Mouse (Mus musculus) kidney, postnatal 0 days (tissue): ENCODE measurements at regions not wholly inside any gene's neighbourhood (a gene's known extent, or its start where the extent isn't known, plus 50 kb on each side); places are given as distances from the start of the nearest gene placed in this dataset.

Experiments used
- ATAC-seq: fragments of 200-750 bp; cut with Nextera tagmentation; replicated peaks from 2 replicates; pipeline ENCODE4 v1.8.0; 2017; ENCODE audit warnings: low read depth, moderate number of reproducible peaks, moderate TSS enrichment, moderate library complexity; ENCODE audit not compliant: low FRiP score
- DNase-seq: peaks from one replicate; pipeline ENCODE4 v3.0.0-alpha.2; 2016; ENCODE audit warnings: low spot score
- H3K27ac ChIP-seq: fragments of 300-500 bp; sonication (generic); 2 replicates; pipeline ENCODE4 v1.5.1; 2014; ENCODE audit warnings: mild to moderate bottlenecking
- H3K27me3 ChIP-seq: fragments of 300-500 bp; sonication (generic); 2 replicates; pipeline ENCODE4 v1.6.1; 2014; ENCODE audit warnings: low read length, mixed read lengths; ENCODE audit not compliant: insufficient read depth
- H3K36me3 ChIP-seq: fragments of 300-500 bp; sonication (generic); 2 replicates; pipeline ENCODE4 v1.6.1; 2014; ENCODE audit warnings: low read length, mixed read lengths; ENCODE audit not compliant: insufficient read depth
- H3K4me1 ChIP-seq: fragments of 300-500 bp; sonication (generic); replicated peaks from 2 replicates; pipeline ENCODE4 v1.6.1; 2014; ENCODE audit warnings: antibody characterized with exemption, low read length, mixed read lengths; ENCODE audit not compliant: insufficient read depth
- H3K4me2 ChIP-seq: fragments of 300-500 bp; sonication (generic); 2 replicates; pipeline ENCODE4 v1.6.1; 2014; ENCODE audit warnings: mild to moderate bottlenecking, low read length, moderate library complexity, mixed read lengths
- H3K4me3 ChIP-seq: fragments of 300-500 bp; sonication (generic); replicated peaks from 2 replicates; pipeline ENCODE4 v1.5.1; 2014; ENCODE audit warnings: low read depth, low read length
- H3K9ac ChIP-seq: fragments of 300-500 bp; sonication (generic); 2 replicates; pipeline ENCODE4 v1.6.1; 2014; ENCODE audit warnings: low read depth, low read length
- H3K9me3 ChIP-seq: fragments of 300-500 bp; sonication (generic); replicated peaks from 2 replicates; pipeline ENCODE4 v1.6.1; 2016; ENCODE audit warnings: low read length, inconsistent platforms, mixed read lengths
- CTCF ChIP-seq: IDR thresholded peaks from 2 replicates; pipeline ENCODE4 v1.5.1; 2016; ENCODE audit warnings: antibody characterized with exemption, low read depth, mild to moderate bottlenecking, moderate library complexity
- WGBS: fragments of 180-500 bp; shearing (Covaris S2); extraction: QIAGEN DNeasy Blood & Tissue Kit; methylation state at CpG from one replicate; pipeline ENCODE4 v1.1.7; 2014; 5-methylcytosine and 5-hydroxymethylcytosine counted together

DNA sequence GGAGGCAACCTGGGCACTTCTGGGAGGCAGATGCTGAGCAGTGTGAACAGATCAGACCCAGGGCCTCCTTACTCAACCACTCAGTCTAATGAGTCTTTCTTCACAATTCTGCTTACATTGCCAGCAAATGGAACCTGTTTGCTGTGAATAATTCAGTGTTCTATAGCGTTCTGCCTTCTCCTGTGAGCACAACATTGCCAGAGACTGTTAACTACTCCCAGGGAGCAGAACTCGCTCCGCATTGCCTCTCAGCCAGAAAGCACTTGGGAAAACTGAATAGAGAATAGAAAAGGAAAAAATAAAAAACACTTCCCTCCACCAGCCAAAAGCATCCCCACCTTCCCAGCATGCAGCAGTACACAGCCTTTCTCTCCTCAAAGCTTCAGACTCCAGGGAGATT, 51.5 kb downstream of the Aym1 start:
- Histone ChIP-seq H3K36me3 (no peaks in the 10 kb centered on the region), H3K27me3 (no peaks in the 10 kb centered on the region), H3K4me1 (no peaks in the 10 kb centered on the region), H3K27ac (no peak overlapping the region), H3K4me3 (no peak overlapping the region), H3K4me2 (no peak overlapping the region), H3K9ac (no peak overlapping the region), H3K9me3 (no peaks in the 10 kb centered on the region)
- TF ChIP-seq CTCF: no peak
- DNase-seq (no peak), ATAC-seq (no peak)
- 85% methylated on average over 3 of the region's 3 CpGs for WGBS

DNA sequence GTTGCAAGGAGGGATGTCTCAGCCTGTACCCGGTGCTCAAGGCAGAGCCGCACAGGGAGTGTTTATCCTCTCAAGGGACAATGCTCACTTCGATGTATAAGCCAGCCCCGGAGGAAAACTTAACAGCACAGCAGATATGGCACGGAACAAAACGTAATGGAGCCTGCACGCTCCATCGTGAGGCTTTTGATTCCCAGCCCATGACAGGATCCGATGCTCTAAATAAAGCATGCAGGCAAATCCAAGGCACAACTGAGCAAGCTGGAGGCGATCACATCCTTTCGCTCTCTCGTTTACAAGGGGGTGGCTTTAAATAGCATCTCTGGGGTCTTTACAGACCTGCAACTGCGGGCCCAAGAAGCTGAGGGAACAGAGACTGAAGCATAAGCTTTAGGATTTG, 53.9 kb downstream of the Aym1 start:
- no peaks in the 10 kb centered on the region for H3K27me3 ChIP-seq
- DNase-seq: no peak
- 71% methylated on average over 13 of the region's 13 CpGs for WGBS

DNA sequence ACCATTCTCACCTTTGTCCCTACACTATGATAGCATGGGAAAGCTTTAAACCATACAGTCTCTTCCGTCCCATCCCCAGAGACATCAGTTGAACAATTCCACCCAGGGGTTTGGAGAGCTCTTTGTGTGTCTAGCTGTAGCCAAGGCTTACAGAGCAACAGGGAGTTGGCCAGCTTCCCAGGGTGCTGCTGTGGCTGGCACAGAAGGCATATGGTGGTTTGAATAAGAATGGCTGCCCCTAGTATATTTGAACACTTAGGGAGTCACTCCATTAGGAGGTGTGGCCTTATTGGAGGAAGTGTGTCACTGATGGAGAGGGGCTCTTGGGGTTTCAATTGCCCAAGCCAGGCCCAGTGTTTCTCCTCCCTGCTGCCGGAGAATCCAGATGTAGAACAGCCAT, 57.5 kb downstream of the Aym1 start:
- Histone ChIP-seq H3K4me3 (no peak overlapping the region), H3K4me2 (no peak overlapping the region), H3K9me3 (no peaks in the 10 kb centered on the region), H3K27ac (no peak overlapping the region), H3K9ac (no peak overlapping the region), H3K36me3 (no peaks in the 10 kb centered on the region), H3K4me1 (no peaks in the 10 kb centered on the region), H3K27me3 (no peaks in the 10 kb centered on the region)
- ATAC-seq (no peak), DNase-seq (no peak)
- no peak for TF ChIP-seq CTCF
- WGBS: 83% methylated on average over 2 of the region's 2 CpGs

More for the DNA sequence above, 53.9 kb downstream of the Aym1 start:
- Histone ChIP-seq H3K4me3 (no peak overlapping the region), H3K4me2 (no peak overlapping the region), H3K9ac (no peak overlapping the region), H3K27ac (no peak overlapping the region), H3K4me1 (no peaks in the 10 kb centered on the region), H3K36me3 (no peaks in the 10 kb centered on the region), H3K9me3 (no peaks in the 10 kb centered on the region)
- no peak for TF ChIP-seq CTCF
- no peak for ATAC-seq

DNA sequence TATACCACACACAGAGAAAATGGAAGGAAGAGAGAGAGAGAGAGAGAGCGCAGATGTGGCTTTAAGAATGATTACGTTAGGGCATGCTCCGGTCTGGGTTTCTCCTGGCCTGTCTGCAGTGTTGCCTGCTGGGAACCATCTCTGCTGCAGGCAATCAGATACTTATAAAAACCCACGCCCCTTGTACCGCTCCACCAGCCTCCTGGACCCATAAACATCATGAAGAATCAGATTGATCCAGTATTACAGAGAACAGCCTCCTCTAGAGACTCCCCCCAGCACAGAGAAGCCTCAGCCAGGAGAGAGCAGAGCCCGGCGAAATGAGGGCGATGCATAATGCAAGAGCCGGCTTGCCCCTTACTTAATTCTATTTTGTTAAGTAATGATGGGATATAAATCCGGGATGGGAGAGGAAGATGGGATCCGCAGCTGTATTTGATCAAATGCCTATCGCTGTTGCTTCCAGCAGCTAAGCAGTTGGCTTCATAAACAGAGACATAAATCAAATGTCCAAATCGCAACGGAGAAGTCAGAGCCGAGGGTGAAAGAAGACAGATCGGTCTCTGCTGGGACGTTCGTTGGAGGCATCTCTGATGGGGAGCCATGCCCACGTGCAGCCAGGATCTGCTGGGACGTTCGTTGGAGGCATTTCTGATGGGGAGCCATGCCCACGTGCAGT, 61.4 kb downstream of the Aym1 start:
- no peak overlapping the region for H3K4me2 ChIP-seq
- no peak overlapping the region for H3K9ac ChIP-seq
- no peaks in the 10 kb centered on the region for H3K9me3 ChIP-seq
- no peaks in the 10 kb centered on the region for H3K27me3 ChIP-seq
- no peaks in the 10 kb centered on the region for H3K4me1 ChIP-seq
- no peaks in the 10 kb centered on the region for H3K36me3 ChIP-seq
- no peak for ATAC-seq
- 31% methylated on average over 22 of the region's 22 CpGs for WGBS
- peak; percentile 65 for DNase-seq
- no peak overlapping the region for H3K4me3 ChIP-seq
- no peak for TF ChIP-seq CTCF
- H3K27ac ChIP-seq: no peak overlapping the region

DNA sequence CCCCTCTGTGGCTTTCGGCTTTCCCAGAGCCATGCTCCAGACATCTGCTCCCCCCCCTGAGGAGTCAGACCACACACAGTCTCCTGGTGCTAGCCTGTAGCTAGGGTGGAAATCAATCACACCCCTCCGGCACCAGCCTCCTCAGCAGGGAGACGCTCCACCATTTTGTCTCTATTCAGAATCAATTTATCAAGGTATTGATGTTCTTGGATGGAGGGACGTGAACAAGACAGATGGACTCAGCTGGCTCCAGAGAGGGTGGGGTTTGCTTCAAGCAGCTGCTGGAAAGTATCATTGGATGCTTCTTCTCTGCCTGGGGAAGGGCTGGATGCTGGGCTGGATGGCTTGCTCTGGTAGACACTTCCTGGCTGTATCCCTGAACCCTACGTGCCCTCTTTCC, 63.5 kb downstream of the Aym1 start:
- no peak for DNase-seq
- no peak for ATAC-seq
- Histone ChIP-seq H3K36me3 (no peaks in the 10 kb centered on the region), H3K4me1 (no peaks in the 10 kb centered on the region), H3K4me2 (no peak overlapping the region), H3K4me3 (no peak overlapping the region), H3K27me3 (no peaks in the 10 kb centered on the region), H3K9ac (no peak overlapping the region), H3K27ac (no peak overlapping the region), H3K9me3 (no peaks in the 10 kb centered on the region)
- 31% methylated on average over 5 of the region's 5 CpGs for WGBS
- TF ChIP-seq CTCF: no peak

DNA sequence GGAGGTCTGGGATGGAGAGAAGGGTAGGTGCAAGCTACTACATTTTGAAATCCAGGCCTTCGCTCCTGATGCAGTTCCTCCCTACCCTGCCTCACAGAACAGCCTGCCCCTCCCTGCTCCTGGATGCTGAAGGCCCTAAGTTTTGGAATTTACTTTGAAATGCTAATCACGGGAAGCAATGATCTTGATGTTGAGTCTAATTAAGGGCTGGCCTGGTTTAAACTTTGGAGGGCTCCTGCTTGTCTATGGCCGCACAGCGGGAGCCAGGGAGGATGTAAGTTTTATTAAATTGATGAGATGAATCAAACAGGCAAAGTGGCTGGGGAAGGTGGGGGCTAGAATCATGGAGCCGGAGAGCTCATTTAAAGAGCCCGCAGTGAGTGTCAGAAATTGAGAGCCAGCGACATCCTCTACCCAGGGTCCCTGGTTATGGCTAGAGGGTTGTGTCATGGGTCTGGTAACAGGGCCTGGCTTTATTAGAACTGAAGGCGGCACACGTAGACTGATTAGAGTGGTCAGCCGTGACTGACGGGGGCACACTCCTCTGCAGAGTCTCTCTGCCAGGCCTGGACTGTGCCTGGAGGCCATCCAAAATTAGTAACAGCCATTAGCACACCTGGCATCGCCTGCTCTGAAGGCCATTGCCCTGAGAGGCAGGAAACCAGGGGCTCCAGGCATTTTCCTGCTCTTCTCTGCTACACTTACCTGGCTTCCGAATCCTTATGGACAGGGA, 65.1 kb downstream of the Aym1 start:
- DNase-seq: no peak
- H3K9me3 ChIP-seq: no peaks in the 10 kb centered on the region
- H3K9ac ChIP-seq: no peak overlapping the region
- WGBS: 46% methylated on average over 13 of the region's 13 CpGs
- no peaks in the 10 kb centered on the region for H3K4me1 ChIP-seq
- H3K36me3 ChIP-seq: no peaks in the 10 kb centered on the region
- TF ChIP-seq CTCF: no peak
- H3K4me3 ChIP-seq: no peak overlapping the region
- H3K27me3 ChIP-seq: no peaks in the 10 kb centered on the region
- no peak overlapping the region for H3K4me2 ChIP-seq
- ATAC-seq: no peak
- H3K27ac ChIP-seq: no peak overlapping the region
